Mouse (Mus musculus) thymus, adult 2 months (tissue): ENCODE data around the gene Idnk.

Source experiments
- CTCF ChIP-seq: fragments of 200-500 bp; IDR thresholded peaks from 2 replicates; pipeline ENCODE4 v1.5.1; 2012; ENCODE audit warnings: mild to moderate bottlenecking, control low read depth, low read length, moderate library complexity, borderline replicate concordance; ENCODE audit not compliant: control insufficient read depth, poor library complexity, insufficient read depth; ENCODE audit errors: extremely low read depth
- POLR2A ChIP-seq: fragments of 200-500 bp; IDR thresholded peaks from 2 replicates; pipeline ENCODE4 v1.6.1; 2012; ENCODE audit warnings: mild to moderate bottlenecking, low read length, control low read depth, moderate library complexity; ENCODE audit not compliant: control insufficient read depth, poor library complexity, insufficient read depth; ENCODE audit errors: extremely low read depth

DNA sequence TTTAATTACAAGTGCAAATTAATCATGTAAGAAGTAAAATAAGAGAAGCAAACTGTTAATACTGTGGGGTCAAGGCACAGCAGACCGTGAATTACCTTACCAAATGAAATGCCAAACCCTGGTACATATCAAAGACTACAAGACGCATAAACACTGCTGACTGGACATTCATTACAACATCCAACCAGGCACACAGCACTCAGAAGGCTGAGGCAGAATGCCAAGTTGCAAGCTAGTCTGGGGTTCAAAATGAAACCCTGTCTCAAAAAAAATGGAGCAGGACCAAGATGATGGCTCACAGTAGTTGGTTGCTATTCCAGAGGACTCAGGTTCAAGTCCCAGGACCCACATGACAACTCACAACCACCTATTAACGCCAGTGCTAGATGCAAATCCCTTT, 26.7 kb downstream of the Idnk start:
- TF ChIP-seq POLR2A (no peak), CTCF (no peak)
